Mouse (Mus musculus): ENCODE results near the gene Myo3b.
A peak's percentile ranks its signal among the peaks of the same experiment; 100 is the strongest.

Myo3b gene

DNA sequence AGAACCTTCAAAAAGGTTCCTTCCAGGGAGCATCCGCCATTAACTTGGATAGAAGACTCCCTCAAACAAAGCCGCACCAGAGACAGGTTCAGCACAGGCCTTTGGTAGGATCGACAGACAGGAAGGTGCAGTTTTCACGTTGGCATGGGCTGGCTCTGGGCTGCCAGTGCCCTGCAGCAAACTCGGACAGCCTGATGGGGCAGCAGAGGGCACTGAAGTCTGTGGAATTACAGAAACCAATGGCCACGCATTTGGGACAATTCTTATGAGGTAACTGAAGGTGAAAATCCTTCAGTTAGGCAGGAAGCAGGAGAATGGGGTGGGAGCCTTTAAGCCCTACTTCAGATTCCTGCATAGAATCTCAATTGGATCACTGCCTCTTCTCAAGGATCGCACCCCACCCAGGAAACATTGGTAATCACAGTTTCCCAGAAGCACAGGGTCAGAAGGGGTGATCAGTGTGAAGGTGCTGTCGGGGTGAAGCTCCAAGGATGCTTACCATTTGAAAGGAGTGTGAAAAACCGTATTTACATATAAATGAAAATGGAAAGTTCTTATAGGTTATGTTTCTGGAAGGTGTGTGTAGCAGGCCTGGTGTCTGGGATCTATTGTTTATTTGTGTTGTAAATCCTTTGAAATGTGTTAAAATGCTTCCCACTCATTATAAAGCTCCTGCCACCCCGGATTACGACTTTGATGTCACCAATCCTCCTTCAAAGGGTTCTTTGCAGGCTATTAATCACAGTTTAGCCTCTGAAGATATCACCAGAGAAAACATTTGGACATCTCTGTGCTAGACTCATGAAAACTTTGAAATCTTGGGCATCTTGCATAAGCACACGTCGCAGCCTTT, 239.7 kb downstream of the Myo3b start:
- peak; percentile 11 for DNase-seq (ENCODE audit: low spot score)

DNA sequence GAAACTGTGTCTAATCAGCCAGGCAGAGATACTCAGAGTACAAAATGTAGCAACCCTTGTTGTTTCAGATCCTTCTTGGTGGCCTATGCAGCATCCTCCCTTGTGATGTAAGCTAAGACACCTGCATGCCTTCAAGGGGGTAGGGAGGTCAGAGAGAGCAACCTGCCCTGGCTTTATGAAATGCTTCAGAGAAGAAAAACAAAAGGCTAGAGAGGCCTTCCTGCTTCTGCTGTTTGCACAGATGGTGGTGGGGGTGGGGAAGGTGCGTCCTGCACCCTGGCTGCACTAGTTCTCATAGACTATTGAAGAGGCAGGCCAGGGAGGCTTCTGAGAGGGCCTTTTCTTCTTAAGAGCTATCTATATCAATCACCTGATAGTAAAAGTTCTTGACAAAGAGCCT, 245.2 kb downstream of the Myo3b start:
- no peak for DNase-seq (ENCODE audit: low spot score)

DNA sequence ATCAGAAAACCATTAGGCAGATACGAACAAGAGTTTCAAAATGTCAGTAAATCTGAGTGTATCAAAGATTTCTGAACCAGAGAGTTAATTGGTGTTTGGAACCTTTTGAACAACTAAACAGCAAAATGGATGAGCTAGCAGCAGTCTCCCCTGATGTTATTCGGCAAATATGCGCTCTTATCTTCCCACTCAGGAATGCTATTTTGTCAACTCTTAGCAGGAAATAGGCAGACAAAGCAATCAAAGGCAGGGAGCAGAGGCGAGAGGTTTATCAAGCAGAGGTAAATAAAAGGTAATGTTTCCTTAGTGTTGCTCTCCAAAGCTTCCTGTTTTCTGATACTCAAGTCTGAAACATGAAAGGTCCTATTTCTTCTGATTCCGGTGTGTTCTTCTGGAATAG, 252.1 kb downstream of the Myo3b start:
- no peak for DNase-seq (ENCODE audit: low spot score)

DNA sequence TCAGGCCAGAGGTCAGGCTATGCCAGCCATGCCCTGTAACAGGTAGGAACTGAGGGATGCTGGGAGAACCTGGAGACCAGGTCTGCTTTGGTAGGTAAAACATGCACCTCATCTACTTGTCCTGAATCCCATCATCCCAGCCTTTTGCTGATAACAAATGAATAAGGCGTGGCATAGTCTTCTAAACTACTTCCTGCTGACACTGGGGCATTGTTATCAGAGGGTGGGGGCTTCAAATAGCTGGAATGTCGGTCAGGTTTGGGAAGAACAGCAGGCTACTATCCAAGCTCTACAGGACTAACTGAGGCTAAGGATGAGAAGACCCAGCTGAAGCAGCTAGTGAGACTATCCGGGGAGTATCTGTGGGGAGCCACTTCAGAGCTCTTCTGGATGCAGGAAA, 253.8 kb downstream of the Myo3b start:
- DNase-seq (ENCODE audit: low spot score) = no peak

DNA sequence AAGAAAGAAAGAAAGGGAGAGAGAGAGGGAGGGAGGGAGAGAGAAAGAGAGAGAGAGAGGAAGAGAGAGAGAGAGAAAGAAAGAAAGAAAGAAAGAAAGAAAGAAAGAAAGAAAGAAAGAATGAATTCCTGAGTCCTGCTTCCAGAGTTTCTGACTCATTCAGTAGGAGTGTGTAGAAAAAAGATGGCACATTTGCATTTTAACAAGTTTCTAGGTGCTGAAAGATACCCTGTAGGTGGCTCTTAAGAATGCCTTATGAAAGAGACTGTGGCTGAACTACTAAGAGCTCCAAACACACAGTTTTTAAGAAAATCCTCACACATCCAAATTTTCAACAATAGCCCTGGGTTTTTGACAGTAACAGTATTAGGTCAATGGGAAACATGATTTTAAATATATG, 264.0 kb downstream of the Myo3b start:
- no peak for DNase-seq (ENCODE audit: low spot score)

DNA sequence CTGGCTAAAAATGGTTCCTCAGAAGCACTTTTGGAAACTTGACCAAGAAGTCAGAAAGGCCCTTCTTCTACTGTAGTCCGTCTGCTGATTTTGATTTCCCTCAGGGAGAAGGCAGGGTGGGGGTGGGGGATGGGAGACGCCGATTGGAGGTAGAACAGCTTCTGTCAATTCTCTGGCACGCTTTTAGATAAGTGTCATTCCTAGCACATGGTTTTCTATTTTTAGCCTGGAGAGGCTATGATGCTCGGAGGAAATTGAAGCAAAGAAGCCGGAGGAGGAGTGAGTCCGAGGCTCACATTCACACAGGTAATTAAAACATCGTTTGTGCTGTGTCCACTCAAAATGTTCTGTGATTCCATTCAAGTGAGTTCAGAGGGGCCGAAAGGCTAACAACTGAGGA, 276.2 kb downstream of the Myo3b start:
- DNase-seq (ENCODE audit: low spot score) = no peak

DNA sequence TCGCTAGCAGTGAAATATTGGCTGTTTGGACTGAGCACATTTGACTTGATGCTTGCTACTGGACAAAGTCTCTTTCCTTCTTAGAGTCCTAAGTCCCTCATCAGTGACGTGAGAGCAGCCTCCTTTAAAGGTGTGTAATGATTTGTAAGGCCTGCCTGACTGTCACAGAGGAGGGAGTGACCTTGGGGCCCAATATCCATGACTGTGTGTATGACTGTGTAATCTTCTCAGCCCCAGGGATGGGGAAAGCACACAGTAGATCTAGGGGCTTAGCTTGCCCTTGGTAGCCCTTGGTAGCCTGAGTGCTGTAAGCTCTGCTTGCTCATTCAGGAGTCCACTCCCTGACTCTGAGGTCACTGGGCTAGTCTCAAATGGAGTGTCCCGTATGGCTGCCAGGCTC, 276.8 kb downstream of the Myo3b start:
- DNase-seq (ENCODE audit: low spot score) = no peak

DNA sequence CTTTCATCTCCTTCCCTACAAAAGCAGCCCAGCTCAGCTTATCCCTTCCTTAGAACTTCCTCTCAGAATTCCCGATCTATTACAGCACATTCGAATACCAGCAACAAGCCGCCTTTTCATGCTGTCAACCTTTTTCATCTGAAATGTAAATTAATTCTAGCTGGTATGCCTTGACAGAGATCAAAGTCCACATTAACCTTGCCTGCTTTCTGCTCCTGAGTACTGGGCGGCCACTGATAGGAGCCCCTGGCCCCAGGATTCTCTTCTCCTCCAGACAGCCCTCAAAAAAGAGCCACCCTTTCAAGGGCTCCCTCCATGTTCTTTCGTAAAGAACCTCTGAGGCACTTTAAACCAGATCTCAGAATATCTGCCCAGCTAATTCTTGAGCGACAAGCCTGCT, 278.9 kb downstream of the Myo3b start:
- DNase-seq (ENCODE audit: low spot score) = no peak

DNA sequence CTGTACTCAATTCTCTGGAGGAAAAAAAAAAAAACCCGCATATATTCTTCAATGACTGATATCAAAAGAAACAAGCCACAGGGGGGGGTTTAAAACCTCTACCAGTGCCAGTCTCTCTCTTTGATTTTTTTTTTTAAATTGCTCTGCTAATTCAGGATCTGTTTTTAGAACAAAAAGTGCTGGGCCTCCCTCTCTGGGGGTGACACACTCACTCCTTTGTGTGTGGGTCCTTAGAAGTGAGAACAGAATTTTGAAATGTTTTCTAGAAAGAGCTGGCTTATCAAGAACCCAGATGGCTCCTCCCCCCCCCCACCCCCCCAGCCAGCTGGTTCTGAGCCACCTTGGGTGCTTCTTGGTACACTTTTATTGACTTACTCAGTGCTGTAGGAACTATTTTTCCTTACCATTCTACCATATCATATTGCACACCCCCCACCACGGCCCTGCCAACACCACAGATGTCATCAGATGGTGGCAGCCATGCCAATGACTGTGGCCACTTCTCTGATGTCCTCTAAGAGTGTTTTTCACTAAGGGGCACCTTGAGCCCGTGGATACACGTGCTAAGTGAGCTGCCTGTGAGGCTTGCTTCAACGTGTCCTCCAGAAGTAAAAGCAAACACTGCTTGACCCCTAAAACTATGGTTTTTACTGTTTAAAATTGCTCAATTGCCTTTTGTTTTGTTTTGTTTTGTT, 280.1 kb downstream of the Myo3b start:
- no peak for DNase-seq (ENCODE audit: low spot score)

DNA sequence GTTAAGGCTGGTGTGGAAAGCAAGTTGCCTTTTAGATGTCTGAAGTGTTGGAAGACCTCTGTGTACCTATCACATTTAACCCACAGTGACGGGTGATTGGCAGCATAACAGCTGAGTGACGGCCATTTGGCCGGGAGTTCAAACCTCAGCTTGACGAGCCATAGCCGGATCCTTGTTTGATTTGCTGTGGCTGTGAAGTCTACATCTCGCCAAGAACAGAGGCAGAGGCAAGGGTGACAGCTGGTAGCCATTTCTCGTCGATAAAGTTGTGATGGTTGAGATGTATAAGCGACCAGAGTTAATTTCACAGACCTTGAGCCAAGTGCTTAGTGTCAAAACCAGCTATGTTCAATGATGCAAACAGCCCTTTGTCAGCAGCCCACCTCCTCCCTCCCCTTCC, 283.8 kb downstream of the Myo3b start:
- no peak for DNase-seq (ENCODE audit: low spot score)

DNA sequence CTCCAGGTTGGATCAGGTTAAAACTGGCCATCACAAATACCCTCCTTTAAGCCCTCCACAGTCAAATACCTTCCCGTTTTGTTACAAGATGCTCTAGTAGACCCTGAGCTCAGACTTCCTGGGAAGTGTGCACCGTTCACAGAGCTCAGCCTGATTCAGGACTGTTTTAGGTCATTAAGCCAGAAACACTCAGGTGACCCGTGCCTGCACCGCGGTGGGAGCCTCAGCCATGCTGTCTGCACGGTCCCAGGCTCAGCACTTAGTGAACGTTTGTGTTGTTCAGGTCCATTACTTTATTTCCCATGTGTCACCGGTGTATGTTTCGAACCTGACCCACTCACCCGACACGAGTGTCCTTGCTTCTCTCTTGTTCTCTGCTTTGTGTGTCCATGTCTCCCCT, 288.7 kb downstream of the Myo3b start:
- DNase-seq (ENCODE audit: low spot score) = no peak

DNA sequence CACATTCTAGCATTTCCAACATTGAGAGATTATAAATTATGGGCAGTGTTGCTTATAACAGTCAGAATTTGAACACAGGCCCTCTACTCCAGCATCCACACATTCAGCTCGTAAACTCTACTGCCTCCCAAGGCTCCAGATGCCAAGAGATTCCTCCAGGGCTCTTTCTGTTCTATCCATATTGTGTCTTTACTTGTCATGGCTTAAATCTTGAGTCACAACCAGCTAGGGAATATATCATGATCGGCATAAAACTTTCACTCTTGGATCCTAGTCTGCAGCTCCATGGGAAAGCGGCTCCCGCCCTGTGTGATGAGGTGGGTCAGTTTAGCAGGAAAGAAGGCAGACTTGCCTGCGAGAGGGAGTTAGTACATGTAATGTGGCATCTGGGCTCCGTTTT, 294.0 kb downstream of the Myo3b start:
- DNase-seq (ENCODE audit: low spot score) = no peak

DNA sequence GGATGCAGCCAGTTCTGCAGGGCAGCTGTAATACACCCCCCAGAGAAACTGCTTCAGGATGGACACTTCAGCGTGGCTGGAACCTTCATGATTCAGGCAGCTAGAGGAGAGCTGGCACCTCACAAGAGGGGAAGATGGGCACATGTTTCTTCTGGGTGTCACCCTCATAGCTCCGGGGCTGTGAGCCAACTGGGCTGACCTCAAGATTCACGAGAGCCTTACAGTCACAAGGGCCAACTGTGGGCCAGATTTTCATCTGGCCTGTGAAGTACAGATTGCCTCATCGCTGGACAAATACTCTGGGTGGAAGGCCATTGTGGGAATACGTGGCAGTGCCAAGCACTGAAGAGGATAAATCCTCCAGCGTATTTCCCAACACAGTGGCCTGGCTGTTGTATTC, 294.6 kb downstream of the Myo3b start:
- DNase-seq (ENCODE audit: low spot score) = no peak

DNA sequence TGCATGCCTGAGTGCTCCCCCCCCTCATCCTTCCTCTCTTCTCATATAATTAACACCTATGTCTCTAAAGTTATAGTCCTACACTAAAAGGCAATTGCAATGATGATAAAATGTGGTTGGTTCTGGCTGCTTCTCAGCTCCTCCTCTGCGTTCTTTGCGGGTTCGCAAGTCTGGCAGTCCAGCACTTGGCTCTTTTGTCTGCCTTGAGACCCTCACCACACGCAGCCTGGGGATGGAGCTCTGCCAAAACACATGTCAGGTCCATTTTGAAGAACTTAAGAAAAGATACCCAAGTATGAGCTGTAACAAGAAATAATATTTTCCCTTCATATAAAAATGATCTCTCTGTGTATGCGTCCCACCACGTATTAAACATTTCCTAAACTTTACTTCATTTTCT, 297.6 kb downstream of the Myo3b start:
- DNase-seq (ENCODE audit: low spot score) = no peak

DNA sequence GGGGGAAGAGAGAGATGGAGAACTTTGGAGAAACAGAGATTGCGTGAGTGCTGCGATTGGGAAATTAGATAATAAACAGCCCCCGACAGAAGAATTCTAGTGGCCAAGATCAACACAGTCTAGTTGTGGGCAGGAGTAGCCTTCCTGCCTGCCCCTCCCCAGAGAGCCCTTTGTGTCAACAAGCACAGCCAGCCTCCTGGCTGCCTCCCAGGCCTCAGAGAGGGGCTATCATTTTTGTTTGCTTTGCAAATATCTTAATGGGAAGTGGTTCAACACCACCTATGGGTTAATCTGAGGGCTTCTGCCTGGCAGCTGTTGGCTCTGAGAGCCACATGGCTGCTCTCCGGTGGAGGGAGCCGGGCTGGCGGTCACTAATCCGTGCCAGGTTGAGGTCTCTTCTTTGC, 298.3 kb downstream of the Myo3b start:
- DNase-seq (ENCODE audit: low spot score) = peak; percentile 30

DNA sequence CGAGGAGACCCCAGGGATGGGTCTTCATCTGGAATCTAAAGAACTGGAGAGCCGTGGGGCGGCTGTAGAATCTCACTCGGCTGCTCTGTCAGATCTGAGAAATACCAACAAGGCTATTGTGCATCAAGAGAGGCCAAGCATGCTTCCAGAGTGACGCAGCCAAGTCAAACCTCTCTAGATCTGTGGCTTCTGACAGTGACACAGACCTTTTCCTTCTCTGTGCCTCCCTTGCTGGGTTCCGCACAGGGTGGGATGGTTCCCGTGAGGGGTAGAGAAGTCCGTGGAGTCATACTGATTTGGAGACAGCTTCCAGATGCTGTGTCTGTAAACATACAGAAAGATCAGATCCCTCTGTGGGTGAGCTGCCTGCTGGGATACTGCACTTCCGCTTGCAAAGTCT, 298.9 kb downstream of the Myo3b start:
- DNase-seq (ENCODE audit: low spot score) = no peak

DNA sequence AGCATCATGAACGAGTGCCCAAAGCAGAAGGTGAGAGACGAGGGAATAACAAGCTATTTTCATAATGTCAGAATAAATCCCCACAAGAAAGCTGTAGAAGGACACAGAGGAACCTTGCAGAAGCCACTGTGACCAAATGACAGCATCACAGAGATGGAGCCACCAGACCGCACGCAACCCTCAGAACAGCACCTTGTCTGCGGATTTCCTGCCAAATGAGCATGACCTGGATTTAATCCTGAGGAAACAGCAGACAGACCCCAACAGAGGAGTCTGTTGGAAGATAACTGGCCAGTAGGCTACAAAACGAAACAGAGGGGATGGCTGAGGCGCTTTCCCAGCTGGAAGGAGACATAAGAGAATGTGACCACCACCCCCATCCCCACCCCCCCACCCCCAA, 300.1 kb downstream of the Myo3b start:
- no peak for DNase-seq (ENCODE audit: low spot score)

DNA sequence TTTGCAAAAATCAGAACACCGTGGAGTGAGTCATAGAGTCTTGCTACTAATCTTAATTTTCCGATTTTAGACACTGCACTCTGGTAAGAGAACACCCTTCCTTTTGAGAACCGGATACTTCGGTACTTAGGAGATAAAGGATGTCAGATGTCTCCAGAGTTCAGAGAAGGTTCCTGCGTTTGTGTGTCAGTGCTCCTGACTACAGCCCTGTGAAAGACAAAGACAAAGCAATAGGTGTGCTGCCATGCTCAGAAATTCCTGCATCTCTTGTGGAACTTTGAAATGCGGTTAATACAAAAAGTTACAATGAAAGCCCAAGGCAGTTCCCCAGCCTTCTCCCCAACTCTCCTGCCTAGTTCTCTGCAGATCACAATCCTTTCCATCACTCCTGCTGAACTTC, 300.6 kb downstream of the Myo3b start:
- no peak for DNase-seq (ENCODE audit: low spot score)

DNA sequence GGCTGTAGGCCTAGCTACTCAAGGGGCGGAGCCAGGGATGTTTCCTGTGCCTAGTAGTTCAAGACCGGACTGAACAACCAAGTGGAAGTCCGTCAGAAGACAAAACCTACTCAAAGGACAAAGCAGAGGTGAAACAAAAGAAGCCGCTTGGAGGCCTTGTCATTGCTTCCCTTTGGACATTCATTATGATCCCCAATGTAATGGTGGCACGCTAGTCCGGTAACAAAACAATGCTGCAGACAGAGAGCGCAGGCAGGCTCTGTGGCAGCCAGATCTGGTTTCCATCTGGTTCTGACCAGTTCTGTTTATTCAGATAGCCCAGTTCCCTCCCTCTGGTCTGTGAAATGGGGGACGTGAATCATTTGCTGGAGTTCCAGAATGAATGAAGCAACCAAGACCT, 301.3 kb downstream of the Myo3b start:
- no peak for DNase-seq (ENCODE audit: low spot score)

DNA sequence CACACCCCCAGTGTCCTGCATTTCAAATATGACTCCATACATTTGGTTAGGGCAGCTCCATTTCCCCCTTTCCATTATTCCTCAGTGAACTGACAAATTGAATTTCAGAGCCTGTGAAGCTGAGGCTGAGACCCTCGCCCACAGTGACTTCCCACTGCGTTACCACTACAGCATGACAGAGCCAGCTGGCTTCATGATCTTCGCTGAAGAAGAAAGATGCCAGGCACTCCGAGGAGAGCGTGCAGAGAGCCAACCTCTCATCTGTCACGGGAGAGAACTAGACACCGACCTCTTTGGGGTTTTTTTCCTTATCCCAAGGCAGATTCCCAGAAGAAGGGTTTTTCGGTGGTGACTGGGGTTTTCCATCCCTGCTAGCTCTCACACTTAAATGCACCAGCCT, 306.2 kb downstream of the Myo3b start:
- DNase-seq (ENCODE audit: low spot score) = no peak

DNA sequence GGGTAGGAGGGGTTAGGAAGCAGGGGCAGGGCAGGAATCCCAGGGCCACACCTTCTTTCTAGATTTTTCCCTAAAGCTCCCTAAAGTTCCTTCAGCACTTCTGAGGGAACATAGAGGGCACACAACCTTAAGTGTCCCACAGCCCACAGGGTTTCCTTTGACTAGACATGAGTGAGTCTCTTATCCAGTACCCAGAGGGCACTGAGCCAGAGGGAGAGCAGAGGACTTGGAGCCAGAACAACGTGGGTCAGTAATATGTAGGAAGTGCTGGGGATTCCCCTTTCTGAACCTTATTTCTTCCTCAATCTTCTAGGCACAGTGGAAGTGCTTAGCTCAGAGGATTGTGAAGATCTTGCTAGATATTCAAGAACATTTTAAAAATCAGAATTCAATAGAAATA, 308.6 kb downstream of the Myo3b start:
- no peak for DNase-seq (ENCODE audit: low spot score)

DNA sequence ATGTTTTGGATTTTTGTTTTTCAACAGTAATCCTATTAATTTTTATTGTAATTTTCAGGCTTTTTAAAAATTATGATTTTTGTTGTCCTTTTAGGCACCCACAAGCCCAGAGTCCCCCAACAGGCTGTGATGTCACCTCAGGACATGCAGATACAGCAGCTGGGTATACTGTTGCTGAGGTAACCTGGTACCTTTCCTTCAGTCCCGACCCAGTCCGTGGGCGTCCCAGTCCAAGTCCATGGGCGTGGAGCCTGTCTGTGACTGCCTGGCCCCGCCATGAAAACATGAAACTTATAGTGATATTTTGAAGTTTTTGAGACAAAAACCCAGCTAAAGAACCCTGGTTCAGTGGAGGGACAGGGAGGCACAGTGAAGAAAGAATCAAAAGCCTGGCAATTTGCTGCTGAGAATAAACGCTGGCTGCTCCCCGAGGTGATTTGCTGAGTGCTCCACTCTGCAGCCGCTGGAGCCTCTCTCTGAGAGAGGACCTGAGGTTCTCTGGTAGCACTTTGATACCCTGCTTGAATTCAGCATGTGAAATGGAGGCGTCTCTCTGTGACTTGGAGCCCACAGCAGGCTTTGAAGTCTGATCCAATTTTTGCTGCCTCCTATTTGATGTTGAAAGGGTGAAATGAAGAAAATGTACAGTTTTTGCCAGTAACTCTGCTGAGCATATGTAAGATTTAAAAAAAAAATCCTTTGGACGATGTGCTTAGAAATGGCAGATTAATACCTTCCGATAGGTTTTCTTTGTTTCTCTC, 310.0 kb downstream of the Myo3b start:
- DNase-seq (ENCODE audit: low spot score) = no peak
